Mouse (Mus musculus) urinary bladder, adult 2 months (tissue): ENCODE results near the gene Atg9b. TPM values are rescaled to one million over a fixed set of nuclear protein-coding genes. Genes with fewer than 3 reads are reported as not detected.
A peak's percentile ranks its signal among the peaks of the same experiment; 100 is the strongest.

Experiments used
- DNase-seq: peaks from one replicate; pipeline ENCODE4 v3.0.0; 2022; ENCODE audit warnings: low spot score
- polyA plus RNA-seq: library from polyadenylated mRNA; depleted of rRNA; stranded (reverse); fragments of >200 nt; gene quantifications from 2 replicates; pipeline ENCODE4 v1.2.3, GENCODE M21; 2012; rRNA removed

Atg9b gene
- 3.1 and 5.1 TPM in 2 replicates for polyA plus RNA-seq

DNA sequence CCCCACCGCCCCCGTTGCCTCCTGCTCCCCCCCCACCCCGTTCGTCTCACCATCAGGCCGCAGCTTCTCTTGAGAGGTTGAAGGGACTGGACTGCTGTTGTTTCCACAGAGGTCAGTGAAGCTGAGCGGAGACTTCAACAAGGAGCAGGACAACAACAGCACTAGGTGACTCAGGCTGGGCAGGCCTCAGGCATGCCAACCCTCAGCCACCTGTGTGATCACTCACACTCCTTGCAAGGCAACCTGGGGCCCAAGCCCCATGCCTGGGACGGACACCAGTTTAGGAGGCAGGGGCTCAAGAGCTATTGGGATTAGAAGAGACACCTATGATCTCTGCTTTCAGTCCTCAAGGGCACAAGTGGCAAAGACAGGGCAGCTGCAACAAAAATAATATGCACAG lies at the start of gene Atg9b:
Gene Atg9b (minus strand): TSS at position 280 of the 400 bp plus-strand sequence.
- DNase-seq: no peak

DNA sequence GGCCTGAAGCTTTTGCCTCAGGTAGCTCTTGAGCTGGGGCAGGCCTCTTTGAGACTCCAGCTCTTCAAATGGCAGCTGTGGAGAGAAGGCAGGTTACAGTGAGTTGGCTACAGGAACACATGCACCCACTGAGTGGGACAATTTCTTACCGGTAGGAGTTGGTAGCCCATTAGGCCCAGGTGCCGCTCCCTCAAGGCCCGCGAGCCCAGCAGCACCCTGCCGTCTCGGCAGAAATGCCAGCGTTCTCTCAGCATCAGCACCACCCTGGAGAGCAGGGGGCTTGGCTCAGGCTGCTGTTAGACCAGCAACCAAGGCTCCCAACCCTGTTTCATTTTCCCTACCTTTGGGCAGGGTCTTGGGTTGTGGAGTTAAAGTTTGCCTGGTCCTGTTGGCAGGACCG lies 49.2 kb upstream of the Atg9b start:
- DNase-seq: no peak

DNA sequence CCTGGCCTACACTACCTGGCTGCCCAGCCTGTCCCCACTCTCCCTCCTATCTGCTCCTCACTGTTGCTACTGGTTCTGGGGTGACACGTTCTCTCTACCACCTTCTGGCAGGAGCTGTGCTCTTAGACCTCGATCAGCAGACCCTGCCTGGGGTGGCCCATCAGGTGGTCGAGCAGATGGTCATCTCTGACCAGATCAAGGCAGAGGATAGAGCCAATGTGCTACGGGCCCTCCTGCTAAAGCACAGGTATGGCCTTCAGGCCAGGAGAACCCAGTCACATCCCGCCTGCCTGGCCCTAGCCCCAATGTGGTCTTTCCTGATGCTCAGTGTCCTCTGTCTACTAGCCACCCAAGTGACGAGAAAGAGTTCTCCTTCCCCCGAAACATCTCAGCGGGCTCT lies 42.0 kb upstream of the Atg9b start:
- DNase-seq: no peak

DNA sequence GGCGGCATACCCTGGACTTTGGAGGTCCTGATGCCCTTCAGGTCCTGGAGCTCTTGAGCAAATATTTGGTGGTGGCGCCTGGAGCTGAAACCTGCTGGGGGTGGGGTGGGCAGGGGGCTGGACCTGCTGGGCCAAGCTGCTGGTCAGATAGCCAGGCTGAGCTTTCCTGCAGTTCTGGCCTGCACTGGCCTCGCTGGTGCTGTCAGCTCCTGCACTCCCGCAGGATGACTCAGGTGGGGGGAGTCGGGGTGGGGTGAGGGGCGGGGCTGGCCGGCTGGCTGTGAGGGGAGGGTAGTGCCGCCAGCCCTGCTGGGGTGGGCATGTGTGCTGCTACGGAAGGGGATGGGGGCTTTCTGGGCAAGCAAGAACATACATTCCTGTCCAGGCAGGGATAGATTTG lies 36.7 kb upstream of the Atg9b start:
- DNase-seq: no peak

DNA sequence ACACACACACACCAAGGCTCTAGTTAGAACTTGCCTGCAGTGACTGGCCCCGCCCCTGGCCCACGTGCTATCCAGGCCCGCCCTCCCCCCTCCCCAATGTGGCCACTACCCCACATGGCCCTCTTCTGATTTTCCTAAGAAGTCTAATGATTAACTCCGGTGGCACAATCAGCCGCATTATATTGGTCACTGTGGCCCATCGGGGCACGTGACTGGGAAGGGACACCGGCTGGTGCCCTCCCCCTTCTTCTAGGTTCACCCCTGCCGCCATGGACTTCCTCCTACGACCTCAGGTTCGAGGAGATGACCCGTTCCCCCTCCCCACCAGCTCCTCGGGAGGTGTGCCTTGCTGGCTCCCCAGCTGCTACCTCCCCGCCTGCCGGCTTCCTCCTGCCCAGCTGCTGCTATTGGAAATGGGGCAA lies 36.0 kb upstream of the Atg9b start:
- no peak for DNase-seq

DNA sequence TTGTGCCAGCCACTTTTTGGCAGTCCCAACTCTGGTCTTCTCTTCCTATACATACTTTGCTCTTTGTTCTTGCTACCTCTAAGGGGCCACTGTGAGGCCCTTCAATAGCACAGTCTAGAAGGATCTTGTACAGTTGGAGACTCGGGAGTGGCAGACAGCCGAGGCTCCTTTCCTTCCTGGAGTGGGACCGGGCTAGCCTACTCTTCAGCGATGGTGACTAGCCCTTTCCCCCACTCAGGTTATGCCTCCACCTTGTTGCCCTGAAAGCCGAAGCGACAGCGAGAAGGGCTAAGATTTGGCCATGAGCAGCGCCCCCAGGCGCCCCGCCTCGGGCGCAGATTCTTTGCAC lies 35.3 kb upstream of the Atg9b start:
- DNase-seq: no peak

DNA sequence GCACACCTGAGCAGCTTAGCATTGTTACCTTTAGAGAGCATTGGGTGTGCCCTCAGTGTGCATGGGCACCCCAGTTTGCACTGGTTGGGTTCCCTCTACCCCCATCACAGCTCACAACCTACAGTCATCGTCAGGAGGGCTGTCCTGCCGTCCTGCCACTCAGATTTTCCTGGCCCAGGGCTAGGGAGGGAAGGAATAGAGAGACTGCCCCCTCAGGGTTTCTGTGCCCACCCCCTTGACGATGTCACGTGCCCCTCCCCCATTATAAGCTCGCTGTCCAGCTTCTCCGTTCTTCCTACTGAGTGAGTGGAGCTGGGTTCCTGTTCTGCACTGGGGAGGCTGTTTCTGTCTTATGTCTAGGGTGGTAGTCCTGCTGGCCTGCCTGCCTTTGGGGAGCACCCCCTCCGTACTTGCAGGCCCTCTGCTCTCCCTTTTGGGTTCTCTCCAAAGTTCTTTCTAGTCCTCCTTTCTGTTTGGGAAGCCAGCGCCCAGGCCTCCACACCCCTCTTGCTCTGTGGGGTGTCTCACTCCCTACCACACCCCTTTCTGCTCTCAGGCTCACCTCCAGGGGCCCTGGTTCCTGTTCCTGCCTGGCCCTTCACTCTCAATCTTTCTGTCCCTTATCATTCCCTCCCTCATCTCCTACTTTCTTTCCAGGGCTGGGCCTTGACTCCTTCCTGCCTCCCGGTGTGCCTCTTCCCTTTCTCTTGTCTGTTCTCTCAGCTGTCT lies 34.8 kb upstream of the Atg9b start:
- no peak for DNase-seq

DNA sequence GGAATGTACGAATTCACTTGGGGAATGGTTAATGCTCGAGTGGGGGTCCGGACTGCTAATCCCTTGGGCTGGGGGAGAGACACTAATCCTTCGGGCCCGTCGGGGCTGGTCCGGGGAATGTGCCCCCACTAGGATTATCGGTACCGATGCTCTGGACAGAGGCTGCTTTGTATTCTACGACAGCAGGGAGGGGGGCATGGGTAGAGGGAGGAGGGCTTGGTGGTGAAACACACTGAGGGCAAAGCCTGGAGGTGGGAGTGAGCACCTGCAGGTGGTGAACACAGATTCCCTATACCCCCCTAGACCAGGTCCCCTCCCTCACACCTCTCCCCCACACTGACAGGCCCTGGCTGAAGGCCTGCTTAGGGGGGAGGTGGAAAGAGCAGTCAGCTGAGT lies 34.1 kb upstream of the Atg9b start:
- DNase-seq: no peak

DNA sequence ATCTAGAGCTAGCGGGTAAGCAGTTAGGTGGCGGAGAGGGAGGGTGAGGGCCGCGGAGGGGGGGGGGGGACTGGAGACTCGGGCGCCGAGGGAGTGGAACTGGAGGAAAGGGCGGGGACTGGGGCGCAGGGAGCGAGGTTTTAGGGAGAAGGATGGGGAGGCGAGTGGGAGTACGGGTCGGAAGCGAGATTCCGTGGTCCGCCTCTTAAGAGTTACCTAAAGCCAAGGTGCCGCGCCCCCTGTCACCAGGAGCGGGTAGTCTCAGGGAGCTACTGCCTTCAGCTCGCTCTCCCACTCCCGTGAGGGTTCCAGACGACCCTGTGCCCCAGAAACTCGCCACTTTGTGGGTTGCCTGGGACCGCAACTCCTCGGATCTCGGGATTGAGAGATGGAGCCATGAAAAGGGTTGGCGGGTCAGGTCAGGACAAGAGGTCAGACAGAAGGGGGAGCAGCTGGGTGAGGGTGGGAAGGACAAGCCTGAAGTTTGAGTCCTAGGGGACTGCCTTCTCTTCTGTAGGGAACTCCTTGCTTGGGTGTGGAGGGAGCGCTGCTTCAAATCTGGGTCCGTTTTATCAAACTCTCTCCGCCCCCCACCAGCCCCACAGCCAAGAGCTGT lies 33.6 kb upstream of the Atg9b start:
- DNase-seq: no peak

DNA sequence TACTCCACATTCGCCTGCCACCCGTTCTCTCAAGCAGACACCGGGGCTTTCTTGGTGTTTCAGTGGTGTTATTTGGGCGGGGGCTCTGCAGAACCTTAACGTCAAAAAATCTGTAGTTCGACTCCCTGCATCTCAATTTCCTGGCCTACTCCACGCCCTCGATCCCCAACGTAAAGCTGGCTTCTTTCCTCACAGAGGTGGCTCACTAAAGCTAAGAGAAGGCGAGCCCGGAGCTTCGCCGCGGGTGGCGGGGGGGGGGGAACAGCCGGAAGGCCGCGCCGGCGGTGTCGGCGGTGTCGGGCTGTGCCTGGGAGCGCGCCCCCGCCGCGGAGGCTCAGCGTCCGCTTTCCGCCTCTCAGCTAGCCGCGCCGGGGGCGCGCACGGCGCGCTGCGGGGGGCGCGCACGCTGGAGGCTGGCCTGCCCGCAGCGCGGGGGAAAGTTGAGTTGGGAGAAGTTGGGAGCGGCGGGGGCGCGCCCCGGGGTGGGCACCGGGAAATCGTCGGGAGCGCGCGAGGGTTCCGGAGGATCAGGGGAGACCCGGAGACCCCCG lies 33.0 kb upstream of the Atg9b start:
- peak; percentile 65 for DNase-seq

DNA sequence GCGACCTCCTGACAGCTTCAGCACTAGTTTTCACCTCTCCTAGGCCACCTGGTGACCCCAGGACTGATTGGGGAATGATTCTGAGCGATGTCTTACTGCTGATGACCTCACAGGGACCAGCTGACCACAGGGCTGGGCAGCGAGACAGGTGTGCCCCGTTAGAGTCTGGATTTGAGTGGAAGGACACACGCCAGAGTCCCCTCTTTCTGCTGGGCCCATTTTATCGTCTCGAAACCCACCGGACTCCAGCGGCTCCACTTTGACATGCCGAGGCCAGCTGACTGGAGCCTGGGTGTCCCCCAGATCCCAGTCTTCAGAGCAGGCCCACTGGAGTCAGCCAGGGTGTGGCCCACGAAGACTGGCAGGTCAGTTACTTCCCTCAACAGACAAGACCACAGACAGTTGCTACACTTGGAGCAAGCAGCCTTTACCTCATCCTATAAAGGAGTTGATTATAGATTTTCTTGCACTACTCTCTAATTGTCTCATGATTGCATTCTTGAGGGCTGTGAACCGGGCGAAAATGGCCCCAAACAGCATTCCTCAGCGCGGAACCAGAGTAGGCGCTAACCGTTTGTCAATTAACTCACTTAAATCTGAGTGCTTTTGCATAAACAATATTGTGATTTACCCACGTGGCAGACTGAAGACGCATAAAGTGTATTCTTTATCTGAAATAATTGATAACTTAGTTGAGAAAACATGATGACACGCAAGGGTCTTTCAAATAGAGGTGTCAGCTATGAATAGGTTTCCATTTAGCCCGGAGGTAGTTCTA lies 32.2 kb upstream of the Atg9b start:
- no peak for DNase-seq

DNA sequence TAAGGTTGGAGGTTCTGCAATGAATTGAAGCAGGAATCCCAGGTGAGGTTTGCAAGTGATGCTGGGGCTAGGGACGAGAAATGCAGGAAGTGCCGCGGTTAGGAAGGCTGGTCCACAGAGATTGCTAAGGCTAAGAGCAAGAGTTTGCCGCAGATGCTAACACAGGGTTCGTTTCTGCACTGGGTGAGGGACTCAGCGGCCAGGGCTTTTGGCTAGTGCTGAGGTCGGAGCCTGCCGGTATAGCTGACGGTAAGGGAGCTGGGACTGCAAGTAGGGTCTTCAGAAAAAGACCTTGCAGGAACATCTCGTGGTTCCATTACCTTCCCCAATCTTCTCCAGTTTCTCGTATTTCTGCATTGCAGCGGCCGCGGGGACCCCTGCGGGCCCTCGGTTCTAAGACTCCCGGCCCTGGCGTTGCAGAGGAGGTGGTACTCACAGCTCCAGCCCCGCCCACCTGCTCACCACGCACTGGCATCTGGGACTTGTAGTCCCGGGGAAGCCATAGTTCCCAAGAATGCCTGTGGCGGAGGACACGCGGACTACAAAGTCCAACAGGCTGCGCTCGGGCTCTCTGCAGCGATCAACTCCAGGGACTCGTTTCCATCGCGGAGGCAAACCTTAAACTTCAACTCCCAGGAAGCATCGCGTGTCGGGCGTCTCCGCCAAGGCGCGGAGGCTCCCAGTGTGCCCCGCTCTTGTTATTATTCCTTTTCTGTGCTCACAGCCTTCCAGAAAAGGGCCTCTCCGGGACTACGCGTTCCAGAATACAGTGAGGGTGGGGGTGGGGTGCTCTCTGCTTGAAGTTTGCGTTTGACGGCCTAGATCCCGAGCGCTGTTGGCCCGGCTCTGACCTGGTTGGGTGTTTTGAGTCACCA lies 31.4 kb upstream of the Atg9b start, which contains the start of the genes Cdk5 and Slc4a2:
Gene Cdk5 (minus strand): TSS at position 402 of the 875 bp plus-strand sequence.
Gene Slc4a2 (plus strand): TSS at position 709 of the 875 bp plus-strand sequence.
- peak; percentile 84 for DNase-seq

DNA sequence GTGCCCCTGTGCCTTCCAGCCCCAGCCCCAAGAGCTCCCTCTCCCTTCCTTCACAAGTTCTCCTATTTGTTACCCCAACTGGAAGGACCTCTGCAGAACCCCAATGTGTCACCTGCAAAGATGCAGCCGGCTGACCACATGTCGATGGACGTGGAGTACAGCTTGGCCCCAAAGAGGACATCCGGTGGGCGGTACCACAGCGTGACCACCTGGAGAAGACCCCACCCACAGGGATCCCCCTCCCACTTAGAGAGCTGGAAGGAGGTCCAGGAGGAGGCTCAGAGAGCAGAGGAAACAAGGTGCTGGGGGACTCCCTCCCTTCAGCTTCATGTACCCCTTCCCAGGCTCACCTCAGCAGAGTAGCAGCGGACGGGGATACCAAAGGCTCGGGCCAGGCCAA lies 28.4 kb upstream of the Atg9b start:
- no peak for DNase-seq

DNA sequence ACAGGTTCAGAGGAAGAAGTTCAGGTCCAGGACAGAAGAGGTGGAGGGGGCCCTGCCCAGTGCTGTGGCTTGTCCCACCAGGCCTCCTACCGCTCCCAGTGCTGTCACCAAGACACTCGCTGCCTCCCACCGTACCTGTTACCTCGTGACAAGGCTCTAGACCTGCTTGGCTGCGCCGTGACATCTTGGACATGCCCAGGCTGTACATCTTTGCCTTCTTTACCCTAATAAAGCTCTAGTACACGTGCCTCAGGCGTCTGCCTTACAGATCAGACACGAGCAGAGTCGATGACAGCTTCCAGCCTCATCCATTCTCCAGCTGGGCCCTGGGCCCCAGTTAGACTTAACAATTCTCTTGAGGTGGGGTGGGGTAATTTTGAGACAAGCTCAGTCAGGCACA lies 25.6 kb upstream of the Atg9b start:
- DNase-seq: no peak

DNA sequence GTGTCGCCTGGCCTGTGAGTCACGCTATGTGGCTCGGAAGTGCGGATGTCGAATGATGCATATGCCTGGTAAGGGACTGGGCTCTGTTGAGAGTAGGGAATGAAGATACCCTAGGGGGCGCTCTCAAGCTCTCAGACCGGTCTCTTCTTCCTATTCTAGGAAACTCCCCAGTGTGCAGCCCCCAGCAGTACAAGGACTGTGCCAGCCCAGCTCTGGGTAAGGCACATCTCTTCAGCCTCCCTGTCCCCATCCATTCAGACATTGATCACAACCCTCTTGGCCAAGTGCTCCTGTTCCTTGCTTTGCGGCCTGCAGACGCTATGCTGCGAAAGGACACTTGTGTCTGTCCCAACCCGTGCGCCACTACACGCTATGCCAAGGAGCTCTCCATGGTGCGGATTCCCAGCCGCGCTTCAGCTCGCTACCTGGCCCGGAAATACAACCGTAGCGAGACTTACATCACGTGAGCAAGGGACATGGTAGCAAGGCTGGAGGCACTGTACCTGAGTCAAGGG lies 24.3 kb upstream of the Atg9b start:
- DNase-seq: no peak

DNA sequence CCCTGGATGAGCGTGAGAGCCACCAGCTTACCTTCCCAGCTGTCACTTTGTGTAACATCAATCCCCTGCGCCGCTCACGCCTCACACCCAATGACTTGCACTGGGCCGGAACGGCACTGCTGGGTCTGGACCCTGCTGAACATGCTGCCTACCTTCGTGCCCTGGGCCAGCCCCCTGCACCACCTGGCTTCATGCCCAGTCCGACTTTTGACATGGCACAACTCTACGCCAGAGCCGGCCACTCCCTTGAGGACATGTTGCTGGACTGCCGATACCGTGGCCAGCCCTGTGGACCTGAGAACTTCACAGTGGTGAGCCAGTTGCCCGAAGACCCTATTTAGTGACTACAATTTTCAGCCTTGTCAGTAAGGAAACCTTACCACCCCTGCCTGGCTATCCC lies 22.0 kb upstream of the Atg9b start:
- no peak for DNase-seq

DNA sequence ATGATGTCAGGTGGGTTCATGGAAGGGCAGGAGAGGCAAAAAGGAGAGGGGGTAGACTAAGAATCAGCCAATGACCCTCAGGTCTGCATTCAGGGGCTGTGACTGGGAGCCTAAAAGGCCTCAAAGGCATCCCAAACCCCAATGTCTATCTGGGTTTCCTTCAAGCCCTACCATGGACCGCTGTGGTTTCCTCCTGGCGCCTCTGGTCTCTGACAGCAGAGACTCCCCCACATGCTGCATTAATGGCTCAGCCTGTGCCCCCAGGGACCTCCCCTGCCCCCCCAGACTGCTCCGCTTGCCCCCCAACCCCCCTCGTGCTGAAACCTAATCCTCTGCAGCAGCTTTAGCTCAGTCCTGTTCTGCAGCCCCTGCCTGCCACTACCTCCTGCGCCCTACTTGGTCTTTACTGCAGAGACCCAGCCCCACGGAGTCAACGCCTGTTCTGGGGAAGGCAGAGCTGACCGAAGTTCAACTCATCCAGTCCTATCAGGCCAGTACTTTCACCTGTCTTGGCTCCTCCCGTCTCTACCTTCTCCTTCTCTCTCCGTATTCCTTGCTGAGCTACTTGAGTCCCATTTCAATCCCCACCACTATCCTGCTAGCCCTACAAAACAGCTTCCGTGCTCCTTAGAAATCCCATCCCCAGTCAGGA lies 21.2 kb upstream of the Atg9b start, which contains the start of gene Asic3:
Gene Asic3 (plus strand): TSS at position 351 of the 652 bp plus-strand sequence.
- no peak for DNase-seq

DNA sequence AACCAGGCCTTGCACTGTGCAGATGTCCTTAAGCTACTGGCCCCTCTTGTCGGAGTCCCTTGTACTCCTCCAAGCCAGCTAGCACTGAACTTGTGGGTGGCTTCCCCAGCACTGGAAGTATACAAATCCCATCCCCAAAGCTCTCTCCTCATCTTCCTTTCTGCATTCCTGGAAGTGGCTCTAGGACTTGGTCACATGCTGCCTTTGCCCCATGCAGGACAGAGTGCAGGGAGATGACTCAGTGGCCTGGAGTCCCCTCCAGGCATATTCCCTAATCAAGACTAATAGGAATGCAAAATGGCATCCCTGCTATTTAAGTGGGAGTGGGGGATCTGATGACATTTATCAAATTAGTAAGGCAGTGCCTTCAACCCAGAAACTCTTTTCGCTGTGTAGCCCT lies 20.1 kb upstream of the Atg9b start:
- no peak for DNase-seq

DNA sequence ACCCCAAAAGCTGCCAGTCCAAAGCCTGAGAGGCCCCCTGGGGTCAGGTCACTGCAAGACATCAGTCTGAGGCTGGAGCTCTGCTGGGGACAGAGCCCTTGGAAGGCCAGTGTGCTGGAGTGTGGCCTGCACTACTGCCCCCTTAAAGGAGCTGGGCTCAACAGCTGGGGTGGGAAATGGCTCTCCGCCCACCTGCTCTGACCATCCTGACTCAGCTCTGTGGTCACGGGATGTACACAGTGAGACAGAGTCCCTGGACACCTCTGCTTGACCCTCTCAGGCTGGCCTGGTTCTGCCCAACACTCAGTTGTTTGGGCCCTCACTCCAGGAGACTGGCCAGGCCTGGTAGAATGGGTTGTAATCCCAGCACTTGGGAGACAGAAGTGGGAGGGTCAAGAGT lies 17.5 kb upstream of the Atg9b start:
- no peak for DNase-seq

DNA sequence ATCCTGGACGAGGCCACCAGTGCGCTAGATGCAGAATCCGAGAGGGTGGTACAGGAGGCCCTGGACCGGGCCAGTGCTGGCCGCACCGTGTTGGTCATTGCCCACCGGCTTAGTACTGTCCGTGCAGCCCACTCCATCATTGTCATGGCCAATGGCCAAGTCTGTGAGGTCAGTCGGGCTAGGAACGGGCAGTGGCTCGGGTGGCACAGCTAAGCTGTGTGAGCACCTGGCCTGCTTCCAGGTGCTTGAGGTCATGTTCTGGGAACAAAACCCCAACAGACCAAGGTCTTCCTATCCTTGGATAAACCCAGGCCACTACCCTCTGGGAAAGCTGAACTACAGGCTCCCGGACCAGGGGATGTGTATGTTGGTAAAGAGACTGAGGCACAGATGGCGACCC lies 16.7 kb upstream of the Atg9b start:
- DNase-seq: no peak

DNA sequence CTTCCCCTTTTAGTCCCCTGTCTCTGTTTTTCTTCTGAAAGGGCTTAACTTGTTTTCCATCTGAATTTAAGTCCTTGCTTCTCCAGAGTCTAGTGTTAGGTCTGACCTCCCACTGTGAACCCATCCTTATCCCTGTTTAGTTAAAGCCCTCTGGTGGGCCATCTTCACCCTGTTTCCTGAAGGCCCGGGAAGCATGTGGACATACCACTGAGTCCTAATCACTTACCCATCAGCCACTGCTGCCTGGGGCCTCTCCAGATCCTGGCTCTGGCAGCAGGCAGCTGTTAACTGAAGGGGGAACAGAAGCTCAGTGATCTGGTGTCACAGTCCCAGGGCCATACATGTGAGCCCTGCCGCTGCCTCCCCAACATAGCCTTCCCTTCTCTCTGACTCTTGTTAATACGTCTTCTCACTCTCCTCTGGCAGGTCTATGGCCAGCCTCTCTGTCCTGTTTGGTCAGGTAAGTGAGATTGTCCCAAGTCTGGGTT lies 13.5 kb upstream of the Atg9b start:
- DNase-seq: no peak
